Mouse (Mus musculus): Measurements from ENCODE around the gene Ifitm1. TPM values are rescaled to one million over a fixed set of nuclear protein-coding genes. Genes with fewer than 3 reads are reported as not detected.

The Ifitm1 gene
- total and polyA plus RNA-seq, 2 experiments from 2014 or later, result 24.0 to 39.5 TPM

- Histone ChIP-seq H3K4me3 (ENCODE audit: low read length) (no peak overlapping the region), H3K9me3 (ENCODE audit: low read length) (no peaks in the 10 kb centered on the region), H3K4me1 (ENCODE audit: insufficient read depth, low read length) (no peaks in the 10 kb centered on the region), H3K27me3 (ENCODE audit: insufficient read depth, low read length) (no peaks in the 10 kb centered on the region), H3K36me3 (ENCODE audit: insufficient read depth, low read length) (no peaks in the 10 kb centered on the region), H3K4me2 (ENCODE audit: low read depth, low read length) (no peak overlapping the region), H3K27ac (no peak overlapping the region), H3K9ac (replicated peaks; ENCODE audit: low read length) (no peak overlapping the region)
- WGBS, result 89% methylated on average over 11 of the region's 11 CpGs
- DNase-seq (ENCODE audit: low spot score), result no peak
- TF ChIP-seq CTCF (IDR thresholded peaks at IDR 0.05; ENCODE audit: low read depth), result no peak
- no peak for ATAC-seq
These were observed 32.1 kb downstream of the Ifitm1 start for GRCm38 (mm10) chr7:140998853-140999700.

GRCm38 (mm10) chr7:141000881-141001708 lies 34.1 kb downstream of the Ifitm1 start:
- no peak for DNase-seq (ENCODE audit: low spot score)
- no peak overlapping the region for H3K4me2 ChIP-seq (ENCODE audit: low read depth, low read length)
- no peaks in the 10 kb centered on the region for H3K4me1 ChIP-seq (ENCODE audit: insufficient read depth, low read length)
- no peaks in the 10 kb centered on the region for H3K27me3 ChIP-seq (ENCODE audit: insufficient read depth, low read length)
- H3K9ac ChIP-seq (replicated peaks; ENCODE audit: low read length), result no peak overlapping the region
- H3K4me3 ChIP-seq (ENCODE audit: low read length), result no peak overlapping the region
- ATAC-seq, result no peak
- H3K27ac ChIP-seq, result no peak overlapping the region
- TF ChIP-seq CTCF (IDR thresholded peaks at IDR 0.05; ENCODE audit: low read depth), result no peak
- no peaks in the 10 kb centered on the region for H3K36me3 ChIP-seq (ENCODE audit: insufficient read depth, low read length)
- no peaks in the 10 kb centered on the region for H3K9me3 ChIP-seq (ENCODE audit: low read length)
- WGBS, result 65% methylated on average over 15 of the region's 15 CpGs

GRCm38 (mm10) chr7:141003248-141004010 lies 36.4 kb downstream of the Ifitm1 start:
- H3K4me3 ChIP-seq (ENCODE audit: low read length), result no peak overlapping the region
- H3K27ac ChIP-seq, result no peak overlapping the region
- H3K4me2 ChIP-seq (ENCODE audit: low read depth, low read length), result no peak overlapping the region
- no peaks in the 10 kb centered on the region for H3K27me3 ChIP-seq (ENCODE audit: insufficient read depth, low read length)
- no peak overlapping the region for H3K9ac ChIP-seq (replicated peaks; ENCODE audit: low read length)
- 84% methylated on average over 5 of the region's 5 CpGs for WGBS
- H3K36me3 ChIP-seq (ENCODE audit: insufficient read depth, low read length), result no peaks in the 10 kb centered on the region
- H3K9me3 ChIP-seq (ENCODE audit: low read length), result no peaks in the 10 kb centered on the region
- DNase-seq (ENCODE audit: low spot score), result no peak
- no peak for ATAC-seq
- TF ChIP-seq CTCF (IDR thresholded peaks at IDR 0.05; ENCODE audit: low read depth), result no peak
- no peaks in the 10 kb centered on the region for H3K4me1 ChIP-seq (ENCODE audit: insufficient read depth, low read length)

- Histone ChIP-seq H3K27me3 (ENCODE audit: insufficient read depth, low read length) (no peaks in the 10 kb centered on the region), H3K4me3 (ENCODE audit: low read length) (no peak overlapping the region), H3K27ac (no peak overlapping the region), H3K4me1 (ENCODE audit: insufficient read depth, low read length) (no peaks in the 10 kb centered on the region), H3K9ac (replicated peaks; ENCODE audit: low read length) (no peak overlapping the region), H3K36me3 (ENCODE audit: insufficient read depth, low read length) (no peaks in the 10 kb centered on the region), H3K4me2 (ENCODE audit: low read depth, low read length) (no peak overlapping the region), H3K9me3 (ENCODE audit: low read length) (no peaks in the 10 kb centered on the region)
- no peak for TF ChIP-seq CTCF (IDR thresholded peaks at IDR 0.05; ENCODE audit: low read depth)
- 87% methylated on average over 6 of the region's 6 CpGs for WGBS
- no peak for DNase-seq (ENCODE audit: low spot score)
- ATAC-seq, result no peak
These were observed 39.4 kb downstream of the Ifitm1 start for GRCm38 (mm10) chr7:141006446-141006845.

DNA sequence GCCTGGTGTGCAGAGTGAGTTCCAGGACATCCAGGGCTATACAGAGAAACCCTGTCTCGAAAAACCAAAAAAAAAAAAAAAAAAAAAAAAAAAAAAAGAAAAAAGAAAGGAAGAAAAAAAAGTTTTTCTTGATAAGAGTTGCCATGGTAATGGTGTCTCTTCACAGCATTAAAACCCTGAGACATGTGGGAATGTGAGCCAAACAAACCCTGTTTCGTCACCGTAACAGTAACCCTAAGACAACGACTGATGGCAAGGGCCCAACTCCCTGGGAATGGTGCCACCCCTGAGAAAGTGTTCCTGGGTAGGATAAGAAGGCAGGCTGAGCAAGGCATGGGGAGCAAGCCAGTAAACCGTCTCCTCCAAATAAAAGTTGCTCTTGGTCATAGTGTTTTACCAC lies 39.9 kb downstream of the Ifitm1 start:
- no peak overlapping the region for H3K27ac ChIP-seq
- no peak for TF ChIP-seq CTCF (IDR thresholded peaks at IDR 0.05; ENCODE audit: low read depth)
- DNase-seq (ENCODE audit: low spot score), result no peak

DNA sequence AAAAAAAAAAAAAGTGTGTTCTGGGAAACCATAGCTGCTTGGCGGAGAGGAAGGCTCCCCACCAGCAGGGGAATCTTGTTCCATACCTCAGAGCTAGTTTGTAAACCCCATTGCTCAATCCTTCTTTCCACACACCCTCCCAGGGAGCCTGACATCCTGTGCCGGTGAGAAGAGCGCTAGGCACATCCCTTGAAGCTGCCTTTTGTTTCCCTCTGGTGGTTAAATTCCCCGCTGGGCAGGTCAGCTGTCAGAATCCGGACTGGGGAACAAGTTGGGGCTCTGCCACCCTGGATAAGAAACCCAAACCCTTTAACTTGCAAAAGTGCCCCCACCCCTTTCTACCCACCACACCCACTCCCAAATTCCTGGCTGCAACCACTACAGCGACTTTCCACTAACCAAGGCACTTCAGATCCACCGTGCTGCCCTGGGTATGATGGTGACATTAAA lies 41.3 kb downstream of the Ifitm1 start:
- no peaks in the 10 kb centered on the region for H3K27me3 ChIP-seq (ENCODE audit: insufficient read depth, low read length)
- H3K4me1 ChIP-seq (ENCODE audit: insufficient read depth, low read length), result no peaks in the 10 kb centered on the region
- no peak for DNase-seq (ENCODE audit: low spot score)
- TF ChIP-seq CTCF (IDR thresholded peaks at IDR 0.05; ENCODE audit: low read depth), result peak; percentile 17; the same call in 1 of the 2 replicates
- H3K9ac ChIP-seq (replicated peaks; ENCODE audit: low read length), result no peak overlapping the region
- no peak overlapping the region for H3K27ac ChIP-seq
- no peaks in the 10 kb centered on the region for H3K36me3 ChIP-seq (ENCODE audit: insufficient read depth, low read length)
- 8% methylated on average over 7 of the region's 7 CpGs for WGBS
- ATAC-seq, result no peak
- H3K9me3 ChIP-seq (ENCODE audit: low read length), result no peaks in the 10 kb centered on the region
- H3K4me3 ChIP-seq (ENCODE audit: low read length), result no peak overlapping the region
- H3K4me2 ChIP-seq (ENCODE audit: low read depth, low read length), result 0 out of 2 replicates have a peak overlapping the region, but pooled peaks have one; percentile 27

More for the DNA sequence above, 39.9 kb downstream of the Ifitm1 start:
- Histone ChIP-seq H3K4me2 (ENCODE audit: low read depth, low read length) (no peak overlapping the region), H3K4me3 (ENCODE audit: low read length) (no peak overlapping the region), H3K36me3 (ENCODE audit: insufficient read depth, low read length) (no peaks in the 10 kb centered on the region), H3K9ac (replicated peaks; ENCODE audit: low read length) (no peak overlapping the region), H3K4me1 (ENCODE audit: insufficient read depth, low read length) (no peaks in the 10 kb centered on the region), H3K9me3 (ENCODE audit: low read length) (no peaks in the 10 kb centered on the region), H3K27me3 (ENCODE audit: insufficient read depth, low read length) (no peaks in the 10 kb centered on the region)
- 47% methylated on average over 5 of the region's 5 CpGs for WGBS
- ATAC-seq, result no peak

All from hindbrain, postnatal 0 days (tissue).